Mouse (Mus musculus): ENCODE measurements around the gene Tgm5. TPM values are rescaled to one million over a fixed set of nuclear protein-coding genes. Genes with fewer than 3 reads are reported as not detected.
"Not testable (repeated sequence)": the region's sequence is repeated elsewhere in the genome, so short reads cannot be mapped to it uniquely, and the experiment has no call there.

Tgm5 gene
- polyA plus RNA-seq, 1 experiment from 2014 or later, result not detected

GRCm38 (mm10) chr2:120998863-120999262 lies 86.8 kb downstream of the Tgm5 start:
- Histone ChIP-seq H3K9me3 (no peaks in the 10 kb centered on the region), H3K4me2 (replicated peaks) (no peak overlapping the region), H3K27ac (no peak overlapping the region), H3K9ac (replicated peaks) (no peak overlapping the region), H3K36me3 (peaks cover 3% of the 10 kb centered on the region; the same call in 1 of the 2 replicates), H3K4me1 (replicated peaks) (no peaks in the 10 kb centered on the region), H3K27me3 (no peaks in the 10 kb centered on the region), H3K4me3 (replicated peaks) (no peak overlapping the region)
- no peak for ATAC-seq
- 94% methylated on average over 8 of the region's 8 CpGs for WGBS

DNA sequence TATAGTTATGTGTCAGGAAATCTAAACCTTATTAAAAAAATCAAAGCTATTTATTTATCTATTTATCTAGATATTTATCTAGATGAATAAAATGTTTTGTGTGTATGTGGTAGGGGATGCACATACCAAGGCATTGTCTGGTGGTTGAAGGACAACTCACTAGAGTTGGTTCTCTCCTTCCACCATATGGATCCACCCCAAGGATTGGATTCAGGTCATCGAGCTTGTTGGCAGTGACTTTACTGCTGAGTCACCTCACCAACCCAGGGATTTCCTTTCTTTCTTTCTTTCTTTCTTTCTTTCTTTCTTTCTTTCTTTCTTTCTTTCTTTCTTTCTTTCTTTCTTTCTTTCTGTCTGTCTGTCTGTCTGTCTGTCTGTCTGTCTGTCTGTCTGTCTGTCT lies 89.0 kb downstream of the Tgm5 start:
- not testable (repeated sequence) for H3K4me3 ChIP-seq (replicated peaks); ATAC-seq; H3K9me3 ChIP-seq; H3K4me1 ChIP-seq (replicated peaks); H3K27ac ChIP-seq; H3K4me2 ChIP-seq (replicated peaks); H3K9ac ChIP-seq (replicated peaks); H3K27me3 ChIP-seq; H3K36me3 ChIP-seq
- 79% methylated on average over 1 of the region's 1 CpGs for WGBS

Other genes with a start within 250 kb of the Tgm5 start
- 4.8 and 5.7 TPM in 2 replicates for gene Cdan1, start 235.7 kb downstream of the Tgm5 start, polyA plus RNA-seq (2015; fragmentation: Nextera tagmentation; extraction: Ambion mirVana)
- 11.2 and 12.0 TPM in 2 replicates for gene Ttbk2, start 235.2 kb downstream of the Tgm5 start, polyA plus RNA-seq (2015; fragmentation: Nextera tagmentation; extraction: Ambion mirVana)
- 34.6 and 38.6 TPM in 2 replicates for gene Ubr1, start 115.1 kb downstream of the Tgm5 start, polyA plus RNA-seq (2015; fragmentation: Nextera tagmentation; extraction: Ambion mirVana)
- gene Tmem62, start 108.8 kb downstream of the Tgm5 start, polyA plus RNA-seq (2015; fragmentation: Nextera tagmentation; extraction: Ambion mirVana), result 8.7 and 10.2 TPM in 2 replicates
- 72.0 and 74.9 TPM in 2 replicates for gene Ccndbp1, start 77.4 kb downstream of the Tgm5 start, polyA plus RNA-seq (2015; fragmentation: Nextera tagmentation; extraction: Ambion mirVana)
- 0.98 and 1.1 TPM in 2 replicates for gene Epb42, start 48.8 kb downstream of the Tgm5 start, polyA plus RNA-seq (2015; fragmentation: Nextera tagmentation; extraction: Ambion mirVana)
- gene Tgm7, start 24.0 kb upstream of the Tgm5 start, polyA plus RNA-seq (2015; fragmentation: Nextera tagmentation; extraction: Ambion mirVana), result not detected in 2 replicates
- gene Adal, start 54.6 kb upstream of the Tgm5 start, polyA plus RNA-seq (2015; fragmentation: Nextera tagmentation; extraction: Ambion mirVana), result 33.9 and 38.5 TPM in 2 replicates
- gene Lcmt2, start 54.8 kb upstream of the Tgm5 start, polyA plus RNA-seq (2015; fragmentation: Nextera tagmentation; extraction: Ambion mirVana), result 26.1 and 26.3 TPM in 2 replicates
- gene Tubgcp4, start 84.8 kb upstream of the Tgm5 start, polyA plus RNA-seq (2015; fragmentation: Nextera tagmentation; extraction: Ambion mirVana), result 63.9 and 67.9 TPM in 2 replicates
- gene Zscan29, start 85.3 kb upstream of the Tgm5 start, polyA plus RNA-seq (2015; fragmentation: Nextera tagmentation; extraction: Ambion mirVana), result 10.5 and 10.9 TPM in 2 replicates
- gene Trp53bp1, start 185.6 kb upstream of the Tgm5 start, polyA plus RNA-seq (2015; fragmentation: Nextera tagmentation; extraction: Ambion mirVana), result 212 and 229 TPM in 2 replicates
- gene Map1a, start 203.8 kb upstream of the Tgm5 start, polyA plus RNA-seq (2015; fragmentation: Nextera tagmentation; extraction: Ambion mirVana), result 18.1 and 20.6 TPM in 2 replicates